Mouse (Mus musculus): ENCODE data around the gene Ak5.
"Not testable (repeated sequence)": the region's sequence is repeated elsewhere in the genome, so short reads cannot be mapped to it uniquely, and the experiment has no call there.

Gene Ak5

GRCm38 (mm10) chr3:152475278-152475669, 192.9 kb downstream of the Ak5 start:
- DNase-seq (ENCODE audit: low spot score in 2 of 2): no peak

GRCm38 (mm10) chr3:152474582-152475277, 193.4 kb downstream of the Ak5 start:
- DNase-seq (ENCODE audit: low spot score in 2 of 2): peak in 1 of 2 experiments; percentile 34

GRCm38 (mm10) chr3:152472676-152473075, 195.5 kb downstream of the Ak5 start:
- no peak for DNase-seq (ENCODE audit: low spot score in 2 of 2)

- DNase-seq (ENCODE audit: low spot score in 2 of 2): no peak
Observed at GRCm38 (mm10) chr3:152470347-152470746, 197.8 kb downstream of the Ak5 start.

- no peak for DNase-seq (ENCODE audit: low spot score in 2 of 2)
Observed at GRCm38 (mm10) chr3:152469423-152470200, 198.5 kb downstream of the Ak5 start.

GRCm38 (mm10) chr3:152468569-152469041, 199.6 kb downstream of the Ak5 start:
- DNase-seq (ENCODE audit: low spot score in 2 of 2): no peak

- DNase-seq (ENCODE audit: low spot score in 2 of 2): no peak
Observed at GRCm38 (mm10) chr3:152468032-152468431, 200.1 kb downstream of the Ak5 start.

- DNase-seq (ENCODE audit: low spot score in 2 of 2): no peak
Observed at GRCm38 (mm10) chr3:152467312-152467711, 200.8 kb downstream of the Ak5 start.

- no peak for DNase-seq (ENCODE audit: low spot score in 2 of 2)
Observed at GRCm38 (mm10) chr3:152466849-152467248, 201.3 kb downstream of the Ak5 start.

- no peak for DNase-seq (ENCODE audit: low spot score in 2 of 2)
Observed at GRCm38 (mm10) chr3:152465338-152465737, 202.8 kb downstream of the Ak5 start.

GRCm38 (mm10) chr3:152464462-152464861, 203.7 kb downstream of the Ak5 start:
- DNase-seq (ENCODE audit: low spot score in 2 of 2): no peak

- no peak for DNase-seq (ENCODE audit: low spot score in 2 of 2)
Observed at GRCm38 (mm10) chr3:152462900-152463299, 205.3 kb downstream of the Ak5 start.

- DNase-seq (ENCODE audit: low spot score in 2 of 2): no peak
Observed at GRCm38 (mm10) chr3:152462038-152462547, 206.1 kb downstream of the Ak5 start.

GRCm38 (mm10) chr3:152460802-152461201, 207.4 kb downstream of the Ak5 start:
- DNase-seq (ENCODE audit: low spot score in 2 of 2): no peak

- DNase-seq (ENCODE audit: low spot score in 2 of 2): not testable (repeated sequence)
Observed at GRCm38 (mm10) chr3:152458875-152459274, 209.3 kb downstream of the Ak5 start.

GRCm38 (mm10) chr3:152457308-152458035, 210.7 kb downstream of the Ak5 start:
- no peak for DNase-seq (ENCODE audit: low spot score in 2 of 2)

GRCm38 (mm10) chr3:152453163-152453562, 215.0 kb downstream of the Ak5 start:
- DNase-seq (ENCODE audit: low spot score in 2 of 2): no peak

- DNase-seq (ENCODE audit: low spot score in 2 of 2): no peak
Observed at GRCm38 (mm10) chr3:152446966-152447365, 221.2 kb downstream of the Ak5 start.

GRCm38 (mm10) chr3:152444114-152444513, 224.0 kb downstream of the Ak5 start:
- DNase-seq (ENCODE audit: low spot score in 2 of 2): no peak

- no peak for DNase-seq (ENCODE audit: low spot score in 2 of 2)
Observed at GRCm38 (mm10) chr3:152442795-152443194, 225.4 kb downstream of the Ak5 start.

GRCm38 (mm10) chr3:152438068-152438467, 230.1 kb downstream of the Ak5 start:
- no peak for DNase-seq (ENCODE audit: low spot score in 2 of 2)

GRCm38 (mm10) chr3:152435590-152435989, 232.6 kb downstream of the Ak5 start:
- DNase-seq (ENCODE audit: low spot score in 2 of 2): no peak

All from spleen, postnatal 14 days (tissue).